Mouse (Mus musculus) midbrain, embryonic 13.5 days (tissue): Measurements from ENCODE around the gene Cntrl. TPM values are rescaled to one million over a fixed set of nuclear protein-coding genes. Genes with fewer than 3 reads are reported as not detected.

Experiments
- ATAC-seq: fragments of 200-750 bp; cut with Nextera tagmentation; 2 replicates; pipeline ENCODE4 v1.8.0; 2017; ENCODE audit warnings: mild to moderate bottlenecking, moderate TSS enrichment, moderate library complexity
- H3K27ac ChIP-seq: fragments of 300-500 bp; sonication (generic); 2 replicates; pipeline ENCODE4 v1.5.1; 2015; ENCODE audit warnings: inconsistent platforms, mild to moderate bottlenecking, moderate library complexity
- H3K27me3 ChIP-seq: fragments of 300-500 bp; sonication (generic); 2 replicates; pipeline ENCODE4 v1.6.1; 2015; ENCODE audit warnings: mild to moderate bottlenecking, inconsistent platforms
- H3K36me3 ChIP-seq: fragments of 300-500 bp; sonication (generic); 2 replicates; pipeline ENCODE4 v1.6.1; 2015; ENCODE audit warnings: mild to moderate bottlenecking, inconsistent platforms
- H3K4me1 ChIP-seq: fragments of 300-500 bp; sonication (generic); replicated peaks from 2 replicates; pipeline ENCODE4 v1.6.1; 2015; ENCODE audit warnings: inconsistent platforms
- H3K4me2 ChIP-seq: fragments of 300-500 bp; sonication (generic); replicated peaks from 2 replicates; pipeline ENCODE4 v1.6.1; 2015; ENCODE audit warnings: moderate library complexity, mild to moderate bottlenecking, inconsistent platforms
- H3K4me3 ChIP-seq: fragments of 300-500 bp; sonication (generic); replicated peaks from 2 replicates; pipeline ENCODE4 v1.5.1; 2015; ENCODE audit warnings: mild to moderate bottlenecking, inconsistent platforms
- H3K9ac ChIP-seq: fragments of 300-500 bp; sonication (generic); replicated peaks from 2 replicates; pipeline ENCODE4 v1.6.1; 2015; ENCODE audit warnings: mild to moderate bottlenecking, inconsistent platforms
- H3K9me3 ChIP-seq: fragments of 300-500 bp; sonication (generic); 2 replicates; pipeline ENCODE4 v1.6.1; 2016; ENCODE audit warnings: mild to moderate bottlenecking, inconsistent platforms
- WGBS: fragments of 180-500 bp; shearing (Covaris S2); methylation state at CpG from one replicate; pipeline ENCODE4 v1.1.7; 2015; 5-methylcytosine and 5-hydroxymethylcytosine counted together
- polyA plus RNA-seq: library from polyadenylated mRNA; unstranded; fragments of >200 nt; fragmentation: Nextera tagmentation; extraction: Ambion mirVana; gene quantifications from 2 replicates; pipeline ENCODE4 v1.2.1, GENCODE M21; 2015

The Cntrl gene
- polyA plus RNA-seq, 1 experiment from 2014 or later: 18.1 TPM

- Histone ChIP-seq H3K4me2 (no peak overlapping the region), H3K4me1 (no peaks in the 10 kb centered on the region), H3K9me3 (no peaks in the 10 kb centered on the region), H3K36me3 (no peaks in the 10 kb centered on the region), H3K4me3 (no peak overlapping the region), H3K27me3 (no peaks in the 10 kb centered on the region), H3K27ac (no peak overlapping the region), H3K9ac (no peak overlapping the region)
- WGBS: 82% methylated on average over 4 of the region's 4 CpGs
- no peak for ATAC-seq
Measured at GRCm38 (mm10) chr2:35087418-35087817, 21.9 kb upstream of the Cntrl start.

- Histone ChIP-seq H3K9me3 (no peaks in the 10 kb centered on the region), H3K27me3 (no peaks in the 10 kb centered on the region), H3K4me1 (no peaks in the 10 kb centered on the region), H3K27ac (no peak overlapping the region), H3K4me3 (no peak overlapping the region), H3K4me2 (no peak overlapping the region), H3K9ac (no peak overlapping the region), H3K36me3 (no peaks in the 10 kb centered on the region)
- 90% methylated on average over 6 of the region's 6 CpGs for WGBS
- ATAC-seq: no peak
Measured at GRCm38 (mm10) chr2:35100529-35100928, 8.8 kb upstream of the Cntrl start.

- Histone ChIP-seq H3K27ac (no peak within 1 kb of the TSS), H3K9ac (no peak within 1 kb of the TSS), H3K9me3 (no peaks in the 10 kb centered on the region), H3K4me1 (no peaks in the 10 kb centered on the region), H3K27me3 (no peaks in the 10 kb centered on the region), H3K36me3 (no peaks in the 10 kb centered on the region), H3K4me2 (no peak within 1 kb of the TSS), H3K4me3 (no peak within 1 kb of the TSS)
- WGBS: 90% methylated on average over 3 of the region's 3 CpGs
- no peak for ATAC-seq
Measured at GRCm38 (mm10) chr2:35101443-35101842, 7.8 kb upstream of the Cntrl start, which contains the start of gene AI182371. Gene AI182371 (minus strand): TSS chr2:35101543.

GRCm38 (mm10) chr2:35102777-35103176 is 6.5 kb upstream of the Cntrl start:
- H3K27ac ChIP-seq: no peak overlapping the region
- no peaks in the 10 kb centered on the region for H3K36me3 ChIP-seq
- no peak overlapping the region for H3K4me3 ChIP-seq
- H3K9ac ChIP-seq: no peak overlapping the region
- H3K4me1 ChIP-seq: no peaks in the 10 kb centered on the region
- H3K27me3 ChIP-seq: no peaks in the 10 kb centered on the region
- H3K9me3 ChIP-seq: no peaks in the 10 kb centered on the region
- H3K4me2 ChIP-seq: no peak overlapping the region
- ATAC-seq: no peak

GRCm38 (mm10) chr2:35103558-35103957 is 5.7 kb upstream of the Cntrl start:
- no peaks in the 10 kb centered on the region for H3K4me1 ChIP-seq
- 79% methylated on average over 5 of the region's 5 CpGs for WGBS
- no peaks in the 10 kb centered on the region for H3K9me3 ChIP-seq
- no peak for ATAC-seq
- H3K4me3 ChIP-seq: no peak overlapping the region
- H3K36me3 ChIP-seq: no peaks in the 10 kb centered on the region
- H3K4me2 ChIP-seq: no peak overlapping the region
- H3K9ac ChIP-seq: no peak overlapping the region
- H3K27ac ChIP-seq: no peak overlapping the region
- H3K27me3 ChIP-seq: no peaks in the 10 kb centered on the region

- H3K36me3 ChIP-seq: no peaks in the 10 kb centered on the region
- no peaks in the 10 kb centered on the region for H3K27me3 ChIP-seq
- no peak overlapping the region for H3K4me3 ChIP-seq
- peaks cover under 1% of the 10 kb centered on the region for H3K4me1 ChIP-seq
- H3K9me3 ChIP-seq: no peaks in the 10 kb centered on the region
- WGBS: 68% methylated on average over 3 of the region's 3 CpGs
- no peak overlapping the region for H3K4me2 ChIP-seq
- no peak overlapping the region for H3K27ac ChIP-seq
- ATAC-seq: no peak
- H3K9ac ChIP-seq: no peak overlapping the region
Measured at GRCm38 (mm10) chr2:35104843-35105242, 4.4 kb upstream of the Cntrl start.

- Histone ChIP-seq H3K4me1 (peaks cover 7% of the 10 kb centered on the region), H3K36me3 (no peaks in the 10 kb centered on the region), H3K9me3 (no peaks in the 10 kb centered on the region), H3K27ac (no peak overlapping the region), H3K9ac (no peak overlapping the region), H3K27me3 (no peaks in the 10 kb centered on the region), H3K4me2 (no peak overlapping the region), H3K4me3 (no peak overlapping the region)
- ATAC-seq: no peak
- WGBS: 56% methylated on average over 5 of the region's 5 CpGs
Measured at GRCm38 (mm10) chr2:35107984-35108635, 1.2 kb upstream of the Cntrl start.

GRCm38 (mm10) chr2:35108712-35109111 is 580 bp upstream of the Cntrl start:
- H3K9ac ChIP-seq: peak overlapping the region; percentile 81
- WGBS: 32% methylated on average over 3 of the region's 3 CpGs
- peak; percentile 68 for ATAC-seq
- peak overlapping the region; percentile 80 for H3K4me3 ChIP-seq
- H3K27ac ChIP-seq: peak overlapping the region; percentile 88
- no peaks in the 10 kb centered on the region for H3K9me3 ChIP-seq
- H3K4me2 ChIP-seq: peak overlapping the region; percentile 71
- no peaks in the 10 kb centered on the region for H3K36me3 ChIP-seq
- no peaks in the 10 kb centered on the region for H3K27me3 ChIP-seq
- H3K4me1 ChIP-seq: peaks cover 7% of the 10 kb centered on the region

- 2% methylated on average over 13 of the region's 13 CpGs for WGBS
- no peaks in the 10 kb centered on the region for H3K36me3 ChIP-seq
- peak overlapping the region; percentile 80 for H3K4me3 ChIP-seq
- no peaks in the 10 kb centered on the region for H3K9me3 ChIP-seq
- H3K27ac ChIP-seq: peak overlapping the region; percentile 88
- no peaks in the 10 kb centered on the region for H3K27me3 ChIP-seq
- ATAC-seq: no peak
- H3K4me2 ChIP-seq: peak overlapping the region; percentile 71
- H3K4me1 ChIP-seq: peaks cover 7% of the 10 kb centered on the region
- peak overlapping the region; percentile 81 for H3K9ac ChIP-seq
Measured at GRCm38 (mm10) chr2:35109924-35110304, 622 bp downstream of the Cntrl start.

GRCm38 (mm10) chr2:35110521-35110920 is 1.2 kb downstream of the Cntrl start:
- H3K9me3 ChIP-seq: no peaks in the 10 kb centered on the region
- ATAC-seq: no peak
- 0 out of 2 replicates have a peak overlapping the region, but pooled peaks have one; percentile 41 for H3K9ac ChIP-seq
- H3K4me1 ChIP-seq: peaks cover 7% of the 10 kb centered on the region
- H3K4me2 ChIP-seq: peak overlapping the region; percentile 71
- 84% methylated on average over 2 of the region's 2 CpGs for WGBS
- H3K27me3 ChIP-seq: no peaks in the 10 kb centered on the region
- no peak overlapping the region for H3K4me3 ChIP-seq
- H3K27ac ChIP-seq: no peak overlapping the region
- no peaks in the 10 kb centered on the region for H3K36me3 ChIP-seq

- Histone ChIP-seq H3K4me3 (no peak overlapping the region), H3K4me1 (no peaks in the 10 kb centered on the region), H3K36me3 (peaks cover 44% of the 10 kb centered on the region), H3K27ac (no peak overlapping the region), H3K27me3 (no peaks in the 10 kb centered on the region), H3K4me2 (no peak overlapping the region), H3K9me3 (no peaks in the 10 kb centered on the region), H3K9ac (no peak overlapping the region)
- ATAC-seq: no peak
- whole genome bisulfite sequencing: 69% methylated on average over 7 of the region's 7 CpGs
Measured at GRCm38 (mm10) chr2:35124716-35125115, 15.4 kb downstream of the Cntrl start.

- H3K9me3 ChIP-seq: no peaks in the 10 kb centered on the region
- H3K27me3 ChIP-seq: no peaks in the 10 kb centered on the region
- H3K36me3 ChIP-seq: peaks cover 24% of the 10 kb centered on the region
- H3K4me1 ChIP-seq: peaks cover 18% of the 10 kb centered on the region
- no peak overlapping the region for H3K9ac ChIP-seq
- no peak overlapping the region for H3K27ac ChIP-seq
- ATAC-seq: peak; percentile 45; the same call in 1 of the 2 replicates
- peak overlapping the region; percentile 60; the same call in 1 of the 2 replicates for H3K4me2 ChIP-seq
- 0 out of 2 replicates have a peak overlapping the region, but pooled peaks have one; percentile 46 for H3K4me3 ChIP-seq
Measured at GRCm38 (mm10) chr2:35131491-35131890, 22.2 kb downstream of the Cntrl start.
